Comparison of ENCODE assay signal across 8 mouse cellular contexts in genomic region chr4:154012132-154012882, GRCm38 (mm10). TPM values are rescaled to one million over a fixed set of nuclear protein-coding genes. Genes with fewer than 3 reads are reported as not detected.
DNase-seq lines count a peak whose midpoint lies in the region; ATAC-seq and TF ChIP-seq lines count a peak whose summit lies in the region.

No protein-coding gene starts in this region.

- H3K27me3 ChIP-seq in forebrain, embryonic 13.5 days, result no peaks in the 10 kb centered on the region
- H3K27me3 ChIP-seq in myocyte (ENCODE audit: control insufficient read depth, insufficient read depth, insufficient read length), result no peaks in the 10 kb centered on the region

- H3K27ac ChIP-seq in forebrain, embryonic 13.5 days, result peak overlapping the region; percentile 57

- no peak for TF ChIP-seq POLR2A in myocyte (IDR thresholded peaks at IDR 0.05; ENCODE audit: insufficient read length, low read depth)

- H3K9me3 ChIP-seq in forebrain, embryonic 13.5 days (replicated peaks), result no peaks in the 10 kb centered on the region

- peaks cover 26% of the 10 kb centered on the region for H3K4me1 ChIP-seq in forebrain, embryonic 13.5 days

- no peak for ATAC-seq in forebrain, embryonic 13.5 days

- DNase-seq in layer of hippocampus, postnatal 10 days (ENCODE audit: low spot score in 2 of 2), result peak; percentile 23 to 36
- no peak for DNase-seq in layer of hippocampus, adult 9-11 months
- peak; percentile 30 for DNase-seq in Muller cell, postnatal 12 days (ENCODE audit: inconsistent ontology term)
- peak; percentile 28 for DNase-seq in kidney, postnatal 10 days
- DNase-seq in ovary, adult 18-20 months (ENCODE audit: low spot score), result no peak
- no peak for DNase-seq in urinary bladder, postnatal 25 days (ENCODE audit: low spot score)

- peaks cover 32% of the 10 kb centered on the region for H3K79me2 ChIP-seq in myocyte (ENCODE audit: control insufficient read depth, insufficient read depth)

- H3K36me3 ChIP-seq in forebrain, embryonic 13.5 days (ENCODE audit: poor library complexity, severe bottlenecking), result peaks cover 42% of the 10 kb centered on the region
- H3K36me3 ChIP-seq in myocyte (ENCODE audit: control insufficient read depth, insufficient read depth), result no peaks in the 10 kb centered on the region

- H3K4me2 ChIP-seq in forebrain, embryonic 13.5 days, result peak overlapping the region; percentile 100
- peak overlapping the region; percentile 86 for H3K4me2 ChIP-seq in myocyte (ENCODE audit: low read depth)

- whole genome bisulfite sequencing in forebrain, embryonic 13.5 days, result 3% methylated on average over 55 of the region's 55 CpGs

- peak overlapping the region; percentile 100 for H3K4me3 ChIP-seq in forebrain, embryonic 13.5 days
- peak overlapping the region; percentile 59 for H3K4me3 ChIP-seq in myocyte

- H3K9ac ChIP-seq in forebrain, embryonic 13.5 days, result peak overlapping the region; percentile 97

- H3ac ChIP-seq in myocyte (ENCODE audit: control insufficient read depth, insufficient read length), result peak overlapping the region; percentile 81

TF ChIP-seq in myocyte, 11 proteins besides CTCF, POLR2A, EP300 and RAD21:
- TF ChIP-seq REST (IDR thresholded peaks at IDR 0.05; ENCODE audit: insufficient read depth, insufficient read length) (no peak), MYOG (IDR thresholded peaks at IDR 0.05; ENCODE audit: control insufficient read depth in 1 of 3, insufficient read depth in 1 of 3, insufficient read length in 2 of 3, low read depth in 2 of 3) (peak in 2 of 3 experiments; percentile 23 to 39)

RNA-seq across cellular contexts. Expression of gene Lrrc47, which starts 0.8 kb away (rescaled TPM):
- total RNA-seq in layer of hippocampus, postnatal 10 days (2021), result 10 to 100 TPM; 57.3 to 64.8 TPM
- polyA plus RNA-seq in forebrain, embryonic 13.5 days (2015; fragmentation: Nextera tagmentation; extraction: Ambion mirVana), result 20.3 and 20.9 TPM in 2 replicates
- 42.5 TPM for polyA plus RNA-seq in myocyte (2012; fragmentation: generic; extraction: Trizol)

RNA-seq across cellular contexts. Expression of gene Smim1, which starts 13.7 kb away (rescaled TPM):
- total RNA-seq in layer of hippocampus, postnatal 10 days (2021), result 1 to 10 TPM; 3.4 to 5.8 TPM
- polyA plus RNA-seq in forebrain, embryonic 13.5 days (2015; fragmentation: Nextera tagmentation; extraction: Ambion mirVana), result 2.2 TPM in 2 replicates
- polyA plus RNA-seq in myocyte (2012; fragmentation: generic; extraction: Trizol), result 9.5 TPM

RNA-seq across cellular contexts. Expression of gene Ccdc27, which starts 30.2 kb away (rescaled TPM):
- 1 to 10 TPM; 1.4 to 2.3 TPM for total RNA-seq in layer of hippocampus, postnatal 10 days (2021)
- polyA plus RNA-seq in forebrain, embryonic 13.5 days (2015; fragmentation: Nextera tagmentation; extraction: Ambion mirVana), result not detected in 2 replicates
- polyA plus RNA-seq in myocyte (2012; fragmentation: generic; extraction: Trizol), result not detected

RNA-seq across cellular contexts. Expression of gene Cep104, which starts 37.3 kb away (rescaled TPM):
- total RNA-seq in layer of hippocampus, postnatal 10 days (2021), result 10 to 100 TPM; 26.9 to 27.6 TPM
- 19.9 and 20.4 TPM in 2 replicates for polyA plus RNA-seq in forebrain, embryonic 13.5 days (2015; fragmentation: Nextera tagmentation; extraction: Ambion mirVana)
- 21.7 TPM for polyA plus RNA-seq in myocyte (2012; fragmentation: generic; extraction: Trizol)

RNA-seq across cellular contexts. Expression of gene Dffb, which starts 37.4 kb away (rescaled TPM):
- total RNA-seq in layer of hippocampus, postnatal 10 days (2021), result 10 to 100 TPM; 12.0 to 14.6 TPM
- 12.4 and 12.7 TPM in 2 replicates for polyA plus RNA-seq in forebrain, embryonic 13.5 days (2015; fragmentation: Nextera tagmentation; extraction: Ambion mirVana)
- polyA plus RNA-seq in myocyte (2012; fragmentation: generic; extraction: Trizol), result 2.5 TPM

Comparison
In these comparisons a context has a peak if more than half of its experiments do, and no peak if none do; other contexts are left out.
1. DNase-seq: peak in layer of hippocampus, postnatal 10 days (2 of 2), Muller cell, postnatal 12 days (single experiment) and kidney, postnatal 10 days (single experiment); none in layer of hippocampus, adult 9-11 months (single experiment), ovary, adult 18-20 months (single experiment) and urinary bladder, postnatal 25 days (single experiment).